Mouse (Mus musculus): Measurements from ENCODE around the gene Rabac1.

Rabac1 gene

DNA sequence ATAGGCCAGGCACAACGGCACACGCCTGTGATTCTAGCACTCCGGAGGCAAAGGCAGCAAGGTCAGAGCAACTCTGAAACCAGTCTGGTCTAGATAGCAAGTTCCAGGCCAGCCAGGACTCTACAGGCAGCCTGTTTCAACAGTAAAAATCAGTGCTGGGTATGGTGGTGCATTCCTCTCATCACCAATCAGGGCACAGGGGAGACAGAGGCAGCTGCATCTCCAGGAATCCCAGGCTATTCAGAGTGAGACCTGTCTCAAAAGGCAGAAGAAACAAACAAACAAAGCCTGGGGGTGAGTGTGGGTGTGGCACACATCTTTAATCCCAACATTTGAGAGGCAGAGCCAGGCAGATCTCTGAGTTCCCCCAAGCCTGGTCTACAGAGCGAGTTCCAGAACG, 10.8 kb upstream of the Rabac1 start:
- intact Hi-C loops (cut with DNase I), result no loop called here

- intact Hi-C loops (cut with DNase I), result no loop called here
Measured at GRCm38 (mm10) chr7:24980439-24980838, 7.9 kb upstream of the Rabac1 start.

GRCm38 (mm10) chr7:24978781-24979180, 6.2 kb upstream of the Rabac1 start:
- intact Hi-C loops (cut with DNase I), result no loop called here

- intact Hi-C loops (cut with DNase I), result no loop called here
Measured at GRCm38 (mm10) chr7:24974893-24975595, 2.5 kb upstream of the Rabac1 start.

DNA sequence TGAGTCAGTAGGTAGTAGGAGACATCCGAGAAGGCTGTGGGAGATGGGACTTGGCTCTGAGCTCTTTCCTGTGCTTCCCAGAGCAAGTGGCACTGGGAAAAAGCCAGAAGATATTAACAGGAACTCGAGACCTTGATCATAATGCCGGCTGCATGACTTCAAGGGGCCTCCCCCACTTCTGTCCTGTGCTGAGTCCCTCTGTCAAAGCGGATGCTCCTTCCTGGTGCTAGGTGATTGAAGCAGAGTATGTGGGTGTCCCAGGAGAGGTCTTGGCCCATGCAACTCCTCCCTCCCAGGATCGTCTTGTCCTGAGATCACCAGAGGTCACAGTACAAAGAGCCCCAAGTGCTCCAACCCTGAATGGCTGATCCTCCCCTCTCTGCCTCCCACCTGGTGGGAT, 1.3 kb upstream of the Rabac1 start:
- intact Hi-C loops (cut with DNase I), result no loop called here

DNA sequence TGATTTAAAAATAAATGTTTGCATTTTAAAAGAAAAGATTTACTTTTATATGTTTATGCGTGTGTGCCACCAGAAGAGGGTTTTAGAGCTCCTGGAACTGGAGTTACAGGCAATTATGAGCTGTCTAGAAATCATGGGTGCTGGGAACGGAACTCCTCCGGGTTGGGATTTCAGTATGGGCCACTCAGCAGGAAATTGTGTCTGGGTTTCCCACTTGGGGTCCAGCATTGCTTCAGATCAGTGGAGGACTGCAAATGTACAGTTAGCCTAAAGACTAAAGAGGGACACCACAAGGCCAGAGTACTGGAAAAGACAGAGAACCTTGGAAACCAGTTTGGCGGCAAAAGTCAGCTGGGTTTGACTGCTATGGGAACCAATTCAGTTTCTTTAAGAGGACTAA, 654 bp upstream of the Rabac1 start:
- intact Hi-C loops (cut with DNase I), result no loop called here

GRCm38 (mm10) chr7:24971261-24971971, 1.1 kb downstream of the Rabac1 start:
- intact Hi-C loops (cut with DNase I), result no loop called here

DNA sequence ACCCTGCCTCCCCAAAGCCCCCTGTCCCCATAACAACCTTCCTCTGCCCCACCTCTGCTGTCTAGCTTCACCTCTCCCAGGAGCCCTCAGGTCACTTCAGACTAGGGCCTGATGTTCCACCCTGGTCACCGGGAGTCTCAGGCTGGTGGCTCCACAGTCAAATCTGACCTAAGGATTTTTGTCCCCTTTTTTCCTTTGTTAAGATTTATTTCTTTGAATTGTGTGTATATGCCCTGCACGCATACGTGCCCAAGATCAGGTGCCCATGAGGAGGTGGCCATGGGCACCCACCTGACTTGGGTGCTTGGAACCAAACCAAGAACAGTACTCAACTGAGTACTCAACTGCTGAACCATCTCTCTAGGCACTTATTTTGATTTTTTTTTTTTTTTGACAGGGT, 2.2 kb downstream of the Rabac1 start:
- intact Hi-C loops (cut with DNase I), result no loop called here

DNA sequence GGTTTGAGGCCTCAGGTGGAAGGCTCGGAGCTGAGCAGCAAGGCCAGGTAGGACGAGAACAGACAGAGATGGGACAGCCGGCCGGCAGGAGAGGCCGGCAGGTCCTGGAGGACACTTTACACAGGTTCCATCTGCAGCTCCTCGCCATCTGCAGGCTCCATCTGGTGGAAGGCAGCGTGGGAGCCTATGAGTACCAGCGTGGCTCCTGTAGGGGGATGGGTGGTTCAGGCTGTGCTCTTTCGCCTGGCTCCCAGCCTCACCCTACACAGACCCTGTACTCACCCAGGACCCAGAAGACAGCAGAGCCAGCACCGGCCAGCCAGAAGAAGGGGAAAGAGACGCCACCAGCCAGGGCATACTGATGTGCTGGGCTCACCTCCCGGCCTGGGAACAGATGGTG, 2.7 kb downstream of the Rabac1 start:
- intact Hi-C loops (cut with DNase I), result no loop called here

DNA sequence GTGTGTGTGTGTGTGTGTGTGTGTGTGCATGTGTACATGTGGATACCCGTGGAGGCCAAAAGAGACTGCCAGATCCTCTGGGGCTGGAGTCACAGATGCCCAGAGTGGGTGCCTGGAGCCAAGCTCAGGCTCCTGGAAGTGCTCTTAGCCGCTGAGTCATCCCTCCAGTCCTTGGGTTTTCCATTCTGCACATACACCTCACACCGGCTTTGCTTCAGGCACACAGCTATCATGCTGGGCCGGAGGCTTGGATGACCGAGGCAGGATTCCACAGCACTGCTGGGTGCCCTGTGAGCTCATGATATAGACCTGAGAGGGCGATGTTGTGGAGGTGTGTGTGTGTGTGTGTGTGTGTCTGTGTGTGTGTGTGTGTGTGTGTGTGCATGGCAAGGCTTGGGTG, 4.1 kb downstream of the Rabac1 start:
- intact Hi-C loops (cut with DNase I), result no loop called here

GRCm38 (mm10) chr7:24967966-24968365, 4.6 kb downstream of the Rabac1 start:
- intact Hi-C loops (cut with DNase I), result no loop called here

- intact Hi-C loops (cut with DNase I), result loop anchor here (2.0 to 5.0 kb wide), 2 partner anchors 74 to 148 kb away; no protein-coding TSS in a partner anchor
Measured at GRCm38 (mm10) chr7:24964897-24965535, 7.5 kb downstream of the Rabac1 start.

GRCm38 (mm10) chr7:24964288-24964687, 8.3 kb downstream of the Rabac1 start:
- intact Hi-C loops (cut with DNase I), result loop anchor here (2.0 to 5.0 kb wide), 2 partner anchors 73 to 147 kb away; no protein-coding TSS in a partner anchor

DNA sequence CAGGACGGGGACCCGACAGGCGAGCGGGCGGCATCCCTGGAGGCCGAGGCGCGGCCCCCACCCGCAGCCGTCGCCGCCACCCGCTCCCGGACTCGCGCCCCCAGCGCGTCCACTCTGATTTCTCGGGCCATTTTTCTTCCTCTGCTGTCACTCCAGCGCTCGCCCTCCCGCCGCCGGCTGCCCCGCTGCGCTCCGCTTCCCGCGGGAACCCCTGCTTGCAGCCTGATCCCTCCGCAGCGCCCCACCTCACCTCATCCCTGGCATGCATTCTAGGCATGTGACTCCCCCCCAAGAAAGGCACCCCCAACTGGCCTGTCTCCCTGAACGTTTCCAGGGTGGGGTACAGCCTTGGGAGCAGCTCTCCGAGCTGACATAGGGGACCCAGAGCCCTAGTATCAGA, 17.3 kb downstream of the Rabac1 start:
- intact Hi-C loops (cut with DNase I), result no loop called here

- intact Hi-C loops (cut with DNase I), result no loop called here
Measured at GRCm38 (mm10) chr7:24954450-24954849, 18.1 kb downstream of the Rabac1 start.

DNA sequence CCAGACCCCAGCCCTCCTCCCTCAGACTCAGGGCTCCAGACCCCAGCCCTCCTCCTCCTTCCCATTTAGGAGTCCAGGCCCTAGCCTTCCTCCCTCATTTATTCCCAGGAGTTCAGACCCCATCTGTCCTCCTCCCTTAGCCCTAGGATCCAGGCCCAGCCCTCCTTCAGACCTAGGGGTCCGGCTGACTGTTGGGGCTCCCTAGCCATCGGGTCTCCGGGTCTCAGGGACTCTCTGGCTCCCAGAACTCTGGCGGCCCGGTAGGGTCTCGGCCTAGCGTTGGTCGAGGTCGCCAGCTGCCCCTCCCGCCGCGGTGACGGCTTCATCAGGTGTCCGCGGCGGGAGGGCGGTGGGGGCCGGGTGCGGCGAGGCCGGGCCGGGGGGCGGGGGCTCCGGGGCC, 18.6 kb downstream of the Rabac1 start:
- intact Hi-C loops (cut with DNase I), result no loop called here

DNA sequence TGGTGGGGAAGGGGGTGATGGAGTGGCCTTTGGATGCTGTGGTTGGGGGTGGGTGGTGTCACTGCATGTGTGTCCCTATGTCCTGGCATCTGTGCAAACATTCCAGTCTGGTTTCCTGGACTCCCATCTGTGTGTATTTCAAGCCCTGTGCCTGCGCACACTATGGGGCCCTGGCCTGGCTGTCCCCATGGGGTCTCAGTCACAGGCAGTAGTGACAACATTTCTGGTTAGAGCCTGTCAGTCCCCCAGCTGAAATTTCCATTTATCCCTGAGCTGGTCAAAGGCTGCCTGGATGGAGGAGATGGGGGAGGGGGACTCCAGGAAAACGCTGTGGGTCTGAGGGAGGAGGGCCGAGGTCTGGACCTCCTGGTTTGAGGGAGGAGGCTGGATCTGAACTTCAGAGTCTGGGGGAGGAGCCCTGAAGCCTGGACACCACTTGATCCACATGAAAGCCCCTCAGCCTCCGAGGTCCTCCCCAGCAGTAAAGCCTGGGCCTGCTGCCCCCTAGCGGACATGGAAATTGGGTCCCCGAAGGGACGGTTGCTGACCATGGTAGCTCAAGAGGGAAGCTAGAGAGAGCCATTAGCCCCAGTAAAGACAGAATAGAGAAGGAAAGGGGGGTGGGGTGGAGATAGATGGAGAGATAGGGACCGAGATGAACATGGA, 22.5 kb downstream of the Rabac1 start:
- intact Hi-C loops (cut with DNase I), result loop anchor here (5.0 kb wide), 1 partner anchor 58 kb away; no protein-coding TSS in a partner anchor

- intact Hi-C loops (cut with DNase I), result loop anchor here (5.0 kb wide), 1 partner anchor 56 kb away; no protein-coding TSS in a partner anchor
Measured at GRCm38 (mm10) chr7:24948774-24949173, 23.8 kb downstream of the Rabac1 start.

GRCm38 (mm10) chr7:24947316-24948048, 25.1 kb downstream of the Rabac1 start:
- intact Hi-C loops (cut with DNase I), result loop anchor here (5.0 kb wide), 1 partner anchor 55 kb away; no protein-coding TSS in a partner anchor

GRCm38 (mm10) chr7:24944257-24944950, 28.1 kb downstream of the Rabac1 start, which contains the start of gene Gm4881:
TSS of gene Gm4881 (minus strand) at chr7:24944494.
- intact Hi-C loops (cut with DNase I), result no loop called here
